Mouse (Mus musculus): ENCODE measurements at regions not wholly inside any gene's neighbourhood (a gene's known extent, or its start where the extent isn't known, plus 50 kb on each side); places are given as distances from the start of the nearest gene placed in this dataset.

- no peak for TF ChIP-seq CTCF (IDR thresholded peaks at IDR 0.05; ENCODE audit: low read depth)
- TF ChIP-seq EP300 (IDR thresholded peaks at IDR 0.05; ENCODE audit: low read depth): no peak
These were observed 275.1 kb upstream of the Gm21798 start for GRCm38 (mm10) chr15:64542250-64542901.
